Mouse (Mus musculus) lung, postnatal 0 days (tissue): ENCODE results near the gene Fabp3.

ENCODE experiments used
- CTCF ChIP-seq: IDR thresholded peaks from 2 replicates; pipeline ENCODE4 v1.5.1; 2016; ENCODE audit warnings: antibody characterized with exemption, mild to moderate bottlenecking
- EP300 ChIP-seq: IDR thresholded peaks from 2 replicates; pipeline ENCODE4 v1.6.1; 2016; ENCODE audit warnings: antibody characterized with exemption, mild to moderate bottlenecking, control low read depth

GRCm38 (mm10) chr4:130357946-130358345 lies 49.6 kb downstream of the Fabp3 start:
- TF ChIP-seq CTCF (no peak), EP300 (no peak)
